Mouse (Mus musculus) brain, embryonic 14.5 days (tissue): ENCODE results near the gene Mfsd4a.

ENCODE experiments used
- CTCF ChIP-seq: fragments of 200-500 bp; IDR thresholded peaks from 2 replicates; pipeline ENCODE4 v1.5.1; 2012; ENCODE audit warnings: inconsistent platforms, mild to moderate bottlenecking, moderate library complexity, borderline replicate concordance; ENCODE audit not compliant: insufficient read depth, insufficient read length; ENCODE audit errors: extremely low read depth
- POLR2A ChIP-seq: fragments of 200-500 bp; IDR thresholded peaks from 2 replicates; pipeline ENCODE4 v1.6.1; 2012; ENCODE audit warnings: mild to moderate bottlenecking, inconsistent platforms, borderline replicate concordance; ENCODE audit not compliant: poor library complexity, insufficient read depth, insufficient read length, severe bottlenecking; ENCODE audit errors: extremely low read depth

DNA sequence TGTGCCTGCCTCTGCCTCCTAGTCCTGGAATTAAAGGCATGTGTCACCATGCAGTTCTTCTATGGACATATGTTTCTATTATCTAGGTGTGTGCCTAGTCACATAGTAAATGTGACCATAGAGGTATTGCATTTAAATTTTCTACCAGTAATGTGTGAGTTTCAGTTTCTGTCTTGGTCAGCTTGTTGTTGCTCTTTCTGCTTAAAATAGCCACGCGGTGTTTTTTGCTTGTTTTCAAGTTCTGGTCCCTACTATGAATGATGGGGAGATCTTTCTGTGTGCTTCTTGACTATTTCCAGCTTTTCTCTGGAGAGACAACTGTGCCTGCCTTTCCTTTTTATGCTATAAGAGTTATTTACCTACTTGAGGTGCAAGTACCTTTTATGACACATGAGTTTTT lies 56.1 kb downstream of the Mfsd4a start:
- TF ChIP-seq CTCF, result no peak
- no peak for TF ChIP-seq POLR2A
